Mouse (Mus musculus) intestine, embryonic 15.5 days (tissue): Measurements from ENCODE around the gene 4933424G06Rik. TPM values are rescaled to one million over a fixed set of nuclear protein-coding genes. Genes with fewer than 3 reads are reported as not detected.

Source experiments
- ATAC-seq: fragments of 200-750 bp; cut with Nextera tagmentation; 2 replicates; pipeline ENCODE4 v1.8.0; 2017; ENCODE audit warnings: moderate TSS enrichment, moderate library complexity
- H3K27ac ChIP-seq: fragments of 300-500 bp; sonication (generic); 2 replicates; pipeline ENCODE4 v1.5.1; 2015; ENCODE audit warnings: mild to moderate bottlenecking, inconsistent platforms
- H3K27me3 ChIP-seq: fragments of 300-500 bp; sonication (generic); replicated peaks from 2 replicates; pipeline ENCODE4 v1.6.1; 2015; ENCODE audit warnings: inconsistent platforms
- H3K36me3 ChIP-seq: fragments of 300-500 bp; sonication (generic); 2 replicates; pipeline ENCODE4 v1.6.1; 2015; ENCODE audit warnings: inconsistent platforms
- H3K4me1 ChIP-seq: fragments of 300-500 bp; sonication (generic); replicated peaks from 2 replicates; pipeline ENCODE4 v1.6.1; 2015; ENCODE audit warnings: inconsistent platforms
- H3K4me2 ChIP-seq: fragments of 300-500 bp; sonication (generic); replicated peaks from 2 replicates; pipeline ENCODE4 v1.6.1; 2015; ENCODE audit warnings: mild to moderate bottlenecking, inconsistent platforms
- H3K4me3 ChIP-seq: fragments of 300-500 bp; sonication (generic); replicated peaks from 2 replicates; pipeline ENCODE4 v1.5.1; 2015; ENCODE audit warnings: inconsistent platforms
- H3K9ac ChIP-seq: fragments of 300-500 bp; sonication (generic); 2 replicates; pipeline ENCODE4 v1.6.1; 2015; ENCODE audit warnings: inconsistent platforms
- H3K9me3 ChIP-seq: fragments of 300-500 bp; sonication (generic); 2 replicates; pipeline ENCODE4 v1.6.1; 2016; ENCODE audit warnings: inconsistent platforms
- WGBS: fragments of 180-500 bp; shearing (Covaris S2); methylation state at CpG from one replicate; pipeline ENCODE4 v1.1.7; 2015; 5-methylcytosine and 5-hydroxymethylcytosine counted together
- polyA plus RNA-seq: library from polyadenylated mRNA; unstranded; fragments of >200 nt; fragmentation: Nextera tagmentation; extraction: Ambion mirVana; gene quantifications from 2 replicates; pipeline ENCODE4 v1.2.1, GENCODE M21; 2015

The 4933424G06Rik gene
- polyA plus RNA-seq, 1 experiment from 2014 or later, result 0.34 TPM

DNA sequence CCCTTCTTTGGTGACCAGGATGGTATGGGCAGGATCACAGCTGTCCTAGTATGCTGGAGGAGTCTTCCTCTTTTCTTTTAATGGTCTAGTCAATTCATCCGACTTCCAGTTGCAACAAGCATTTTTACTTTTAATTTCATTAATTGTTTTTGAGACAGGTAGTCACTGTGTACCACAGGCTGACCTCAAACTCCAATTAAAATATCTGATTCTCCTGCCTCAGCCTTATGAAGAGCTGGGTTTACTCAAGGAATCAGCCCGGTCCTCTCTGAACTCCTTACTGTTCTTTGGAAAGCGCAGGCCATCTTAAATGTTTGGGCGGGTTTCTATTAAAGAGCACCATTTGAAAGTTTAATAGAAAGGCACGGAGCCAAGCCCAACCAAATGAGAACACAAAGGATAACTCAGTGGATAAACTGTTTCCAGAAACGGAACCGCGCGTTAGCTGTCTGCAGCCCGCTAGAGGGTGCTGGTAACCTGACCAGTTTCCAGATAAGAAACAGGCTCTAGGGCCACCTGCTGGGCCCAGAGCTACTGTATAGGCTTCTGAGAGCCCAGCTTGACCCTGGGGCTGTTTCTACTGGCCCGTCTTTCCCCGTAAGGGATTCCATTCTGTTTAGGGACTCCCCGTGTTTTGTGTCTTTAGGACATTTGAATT lies 26.0 kb upstream of the 4933424G06Rik start:
- Histone ChIP-seq H3K4me2 (no peak overlapping the region), H3K4me1 (no peaks in the 10 kb centered on the region; the same call in 1 of the 2 replicates), H3K27me3 (no peaks in the 10 kb centered on the region), H3K9ac (no peak overlapping the region), H3K36me3 (no peaks in the 10 kb centered on the region), H3K9me3 (no peaks in the 10 kb centered on the region), H3K4me3 (no peak overlapping the region), H3K27ac (no peak overlapping the region)
- 11% methylated on average over 13 of the region's 13 CpGs for WGBS
- ATAC-seq, result peak; percentile 85

GRCm38 (mm10) chr1:36690671-36691235 lies 19.2 kb upstream of the 4933424G06Rik start:
- H3K27ac ChIP-seq, result no peak overlapping the region
- ATAC-seq, result no peak; the same call in 1 of the 2 replicates

GRCm38 (mm10) chr1:36691271-36692155 lies 18.4 kb upstream of the 4933424G06Rik start, which contains the start of gene Cox5b:
Cox5b (plus strand) TSS chr1:36691449.
- Histone ChIP-seq H3K36me3 (peaks cover 10% of the 10 kb centered on the region), H3K9ac (peak within 1 kb of the TSS; percentile 59), H3K4me1 (peaks cover 4% of the 10 kb centered on the region; the same call in 1 of the 2 replicates), H3K9me3 (no peaks in the 10 kb centered on the region), H3K4me2 (peak within 1 kb of the TSS; percentile 74), H3K27me3 (no peaks in the 10 kb centered on the region), H3K27ac (no peak within 1 kb of the TSS), H3K4me3 (peak within 1 kb of the TSS; percentile 48)
- WGBS, result under 1% methylated on average over 68 of the region's 68 CpGs
- ATAC-seq, result peak; percentile 97

More at GRCm38 (mm10) chr1:36690671-36691235, 19.2 kb upstream of the 4933424G06Rik start:
- H3K4me3 ChIP-seq, result peak overlapping the region; percentile 48
- no peaks in the 10 kb centered on the region for H3K27me3 ChIP-seq
- peak overlapping the region; percentile 9; the same call in 1 of the 2 replicates for H3K9ac ChIP-seq
- peaks cover 4% of the 10 kb centered on the region; the same call in 1 of the 2 replicates for H3K4me1 ChIP-seq
- H3K36me3 ChIP-seq, result peaks cover 10% of the 10 kb centered on the region
- H3K9me3 ChIP-seq, result no peaks in the 10 kb centered on the region
- peak overlapping the region; percentile 74 for H3K4me2 ChIP-seq
- WGBS, result 63% methylated on average over 11 of the region's 11 CpGs

- Histone ChIP-seq H3K4me3 (no peak overlapping the region), H3K4me2 (no peak overlapping the region), H3K27ac (no peak overlapping the region), H3K27me3 (no peaks in the 10 kb centered on the region), H3K9me3 (no peaks in the 10 kb centered on the region), H3K4me1 (peaks cover 4% of the 10 kb centered on the region; the same call in 1 of the 2 replicates), H3K36me3 (peaks cover 17% of the 10 kb centered on the region), H3K9ac (no peak overlapping the region)
- 85% methylated on average over 6 of the region's 6 CpGs for WGBS
- no peak for ATAC-seq
These were observed 15.1 kb upstream of the 4933424G06Rik start for GRCm38 (mm10) chr1:36694871-36695270.

DNA sequence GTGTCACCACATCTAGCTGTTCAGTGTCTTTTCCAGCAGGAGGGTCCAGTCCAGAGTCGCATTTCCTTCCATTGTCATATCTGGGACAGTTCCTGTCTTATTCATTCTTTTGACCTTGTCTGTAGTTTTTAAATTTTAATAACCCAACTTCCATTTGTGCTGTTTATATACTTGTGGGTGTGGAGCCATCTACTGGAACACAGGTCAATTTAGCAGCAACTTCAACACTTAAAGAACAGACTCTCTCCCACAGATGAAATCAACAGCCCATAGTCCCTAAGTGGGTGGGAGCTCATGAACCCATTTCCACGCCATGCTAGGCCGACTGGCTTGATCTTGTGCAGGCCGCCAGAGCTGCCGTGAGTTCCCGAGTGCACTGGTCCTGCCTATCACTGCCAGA lies 13.5 kb upstream of the 4933424G06Rik start:
- Histone ChIP-seq H3K4me1 (peaks cover 4% of the 10 kb centered on the region; the same call in 1 of the 2 replicates), H3K9ac (no peak overlapping the region), H3K9me3 (no peaks in the 10 kb centered on the region), H3K4me2 (no peak overlapping the region), H3K27ac (no peak overlapping the region), H3K27me3 (no peaks in the 10 kb centered on the region), H3K4me3 (no peak overlapping the region), H3K36me3 (peaks cover 32% of the 10 kb centered on the region)
- 58% methylated on average over 6 of the region's 6 CpGs for whole genome bisulfite sequencing
- no peak for ATAC-seq

- H3K4me3 ChIP-seq, result no peak overlapping the region
- H3K9me3 ChIP-seq, result no peaks in the 10 kb centered on the region
- H3K27me3 ChIP-seq, result no peaks in the 10 kb centered on the region
- no peak overlapping the region for H3K9ac ChIP-seq
- WGBS, result 77% methylated on average over 5 of the region's 5 CpGs
- H3K4me2 ChIP-seq, result no peak overlapping the region
- no peak overlapping the region for H3K27ac ChIP-seq
- ATAC-seq, result no peak
- H3K36me3 ChIP-seq, result peaks cover 32% of the 10 kb centered on the region
- H3K4me1 ChIP-seq, result peaks cover 3% of the 10 kb centered on the region; the same call in 1 of the 2 replicates
These were observed 12.9 kb upstream of the 4933424G06Rik start for GRCm38 (mm10) chr1:36697030-36697429.

DNA sequence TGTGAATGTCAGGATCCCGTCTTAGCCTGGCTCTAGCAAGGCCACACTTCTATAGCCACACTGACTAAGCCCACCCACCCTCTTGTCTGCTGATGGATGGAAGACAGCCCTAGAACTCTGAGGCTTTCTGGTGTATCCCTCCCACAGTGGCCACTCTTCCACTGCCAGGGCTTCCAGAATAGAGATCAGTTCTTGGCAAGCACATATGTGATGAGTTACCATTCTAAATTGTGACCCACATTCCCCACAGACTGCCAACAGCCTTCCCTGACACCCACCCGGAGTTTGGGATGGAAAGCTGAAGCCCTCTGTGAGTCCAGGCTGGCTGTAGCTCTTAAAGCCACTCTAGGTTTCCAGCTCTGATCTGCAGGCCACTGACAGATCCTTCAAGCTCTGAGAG lies 2.8 kb upstream of the 4933424G06Rik start:
- no peak overlapping the region for H3K27ac ChIP-seq
- peaks cover 27% of the 10 kb centered on the region for H3K36me3 ChIP-seq
- ATAC-seq, result no peak
- no peak overlapping the region for H3K4me2 ChIP-seq
- no peaks in the 10 kb centered on the region for H3K9me3 ChIP-seq
- no peaks in the 10 kb centered on the region for H3K27me3 ChIP-seq
- H3K9ac ChIP-seq, result no peak overlapping the region
- H3K4me3 ChIP-seq, result no peak overlapping the region
- peaks cover 16% of the 10 kb centered on the region for H3K4me1 ChIP-seq
- whole genome bisulfite sequencing, result 82% methylated on average over 2 of the region's 2 CpGs

DNA sequence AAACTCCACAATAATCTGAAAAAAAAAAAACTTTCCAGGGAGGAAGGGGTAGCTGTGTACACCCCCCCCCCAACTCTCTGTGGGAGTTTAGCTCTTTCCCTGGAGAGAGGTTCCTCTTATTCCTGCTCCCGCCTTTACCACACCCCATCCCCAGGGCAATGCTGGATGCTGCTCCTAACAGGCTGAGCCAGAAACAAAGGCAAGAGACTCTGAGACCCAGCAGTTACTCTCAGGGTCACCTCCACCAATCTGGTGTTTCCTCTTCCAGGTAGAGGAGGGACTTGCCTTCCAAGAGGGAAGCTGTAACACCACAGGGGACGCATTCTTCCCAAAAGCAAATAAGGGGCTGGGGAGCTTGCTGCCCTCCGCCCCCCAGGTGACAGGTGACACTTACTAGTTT lies 2.2 kb upstream of the 4933424G06Rik start:
- no peak for ATAC-seq
- Histone ChIP-seq H3K27me3 (no peaks in the 10 kb centered on the region), H3K4me3 (no peak overlapping the region), H3K36me3 (peaks cover 21% of the 10 kb centered on the region), H3K9ac (no peak overlapping the region), H3K27ac (no peak overlapping the region), H3K9me3 (no peaks in the 10 kb centered on the region), H3K4me2 (peak overlapping the region; percentile 72; the same call in 1 of the 2 replicates), H3K4me1 (peaks cover 16% of the 10 kb centered on the region)
- WGBS, result 83% methylated on average over 3 of the region's 3 CpGs

DNA sequence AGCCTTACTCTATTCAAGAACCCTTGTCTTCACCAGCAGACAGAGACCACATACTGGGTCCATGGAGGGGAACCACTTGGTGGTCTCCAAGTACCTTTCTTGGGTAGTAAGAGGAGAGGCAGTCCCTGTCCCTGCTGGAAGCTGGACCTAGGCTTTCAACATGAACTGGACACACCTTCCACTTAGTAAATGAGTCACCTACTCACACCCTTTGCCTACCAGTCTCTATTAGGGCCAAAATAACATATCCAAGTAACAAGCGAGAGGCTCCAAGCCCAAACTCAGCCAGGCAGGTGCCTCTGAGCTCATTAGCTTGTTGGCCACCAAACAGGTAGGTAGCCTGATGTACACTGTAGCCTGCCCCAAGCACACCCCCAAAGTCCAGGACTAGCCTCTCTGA lies 1.3 kb upstream of the 4933424G06Rik start:
- 77% methylated on average over 1 of the region's 1 CpGs for WGBS

GRCm38 (mm10) chr1:36709055-36709853 lies 695 bp upstream of the 4933424G06Rik start:
- WGBS, result under 1% methylated on average over 33 of the region's 33 CpGs
- Histone ChIP-seq H3K4me1 (peaks cover 16% of the 10 kb centered on the region), H3K9ac (peak overlapping the region; percentile 86), H3K36me3 (peaks cover 16% of the 10 kb centered on the region), H3K9me3 (no peaks in the 10 kb centered on the region), H3K4me3 (peak overlapping the region; percentile 85), H3K4me2 (peak overlapping the region; percentile 72), H3K27me3 (no peaks in the 10 kb centered on the region), H3K27ac (peak overlapping the region; percentile 82)
- peak; percentile 77 for ATAC-seq

More for the DNA sequence above, 1.3 kb upstream of the 4933424G06Rik start:
- no peaks in the 10 kb centered on the region for H3K9me3 ChIP-seq
- ATAC-seq, result no peak
- H3K27ac ChIP-seq, result no peak overlapping the region
- H3K36me3 ChIP-seq, result peaks cover 19% of the 10 kb centered on the region
- H3K4me3 ChIP-seq, result peak overlapping the region; percentile 85
- no peaks in the 10 kb centered on the region for H3K27me3 ChIP-seq
- H3K4me1 ChIP-seq, result peaks cover 16% of the 10 kb centered on the region
- peak overlapping the region; percentile 72 for H3K4me2 ChIP-seq
- peak overlapping the region; percentile 86 for H3K9ac ChIP-seq

- ATAC-seq, result no peak
- Histone ChIP-seq H3K4me2 (no peak overlapping the region), H3K27me3 (no peaks in the 10 kb centered on the region), H3K4me1 (peaks cover 16% of the 10 kb centered on the region), H3K9me3 (no peaks in the 10 kb centered on the region), H3K4me3 (no peak overlapping the region), H3K27ac (no peak overlapping the region), H3K9ac (no peak overlapping the region), H3K36me3 (0 out of 2 replicates have a peak, but pooled peaks cover 5% of the 10 kb centered on the region)
- 97% methylated on average over 2 of the region's 2 CpGs for WGBS
These were observed 1.2 kb downstream of the 4933424G06Rik start for GRCm38 (mm10) chr1:36711104-36711503.
